Mouse (Mus musculus): Measurements from ENCODE around the gene Pitpnm3.

GRCm38 (mm10) chr11:72042631-72043030, 92.9 kb downstream of the Pitpnm3 start:
- TF ChIP-seq CTCF (IDR thresholded peaks at IDR 0.05; ENCODE audit: borderline replicate concordance, insufficient read depth, low read length) (no peak), POLR2A (IDR thresholded peaks at IDR 0.05; ENCODE audit: low read depth, low read length) (no peak)
